Mouse (Mus musculus): ENCODE measurements around the gene Alcam.

Alcam gene

GRCm38 (mm10) chr16:52261755-52262154 lies 192.1 kb downstream of the Alcam start:
- DNase-seq (ENCODE audit: low spot score in 2 of 2): no peak

GRCm38 (mm10) chr16:52250935-52251334 lies 202.9 kb downstream of the Alcam start:
- DNase-seq (ENCODE audit: low spot score in 2 of 2): no peak

- no peak for DNase-seq (ENCODE audit: low spot score in 2 of 2)
Measured at GRCm38 (mm10) chr16:52250196-52250595, 203.7 kb downstream of the Alcam start.

DNA sequence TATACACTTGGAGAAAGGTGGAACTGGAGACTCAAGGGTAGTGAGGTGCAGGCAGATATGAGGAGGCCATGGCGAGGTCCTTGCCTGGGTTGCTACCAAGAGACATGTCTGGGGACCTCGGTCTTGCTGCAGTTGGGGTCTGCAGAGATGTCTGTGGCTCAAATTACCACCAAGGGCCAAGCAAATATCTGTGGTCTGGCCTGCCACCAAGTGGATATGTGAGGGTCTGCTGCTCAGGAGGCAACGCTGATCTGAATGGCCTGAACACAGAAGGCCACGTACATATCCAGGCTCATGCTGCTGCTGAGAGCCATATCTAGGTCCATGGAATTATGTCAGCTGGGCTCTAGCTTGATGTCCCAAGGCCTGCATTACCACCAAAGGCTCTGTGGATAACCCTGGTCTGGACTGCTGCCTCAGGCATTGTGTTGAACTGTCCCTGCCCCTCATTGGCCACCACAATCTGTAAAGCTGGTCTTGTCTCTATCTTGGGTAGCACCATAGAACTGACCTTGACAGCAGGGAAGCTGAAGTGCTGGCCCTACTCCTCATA lies 210.4 kb downstream of the Alcam start:
- DNase-seq (ENCODE audit: low spot score in 2 of 2): no peak

GRCm38 (mm10) chr16:52242144-52242543 lies 211.7 kb downstream of the Alcam start:
- DNase-seq (ENCODE audit: low spot score in 2 of 2): no peak

GRCm38 (mm10) chr16:52229930-52230329 lies 223.9 kb downstream of the Alcam start:
- DNase-seq (ENCODE audit: low spot score in 2 of 2): no peak

GRCm38 (mm10) chr16:52229446-52229845 lies 224.4 kb downstream of the Alcam start:
- no peak for DNase-seq (ENCODE audit: low spot score in 2 of 2)

DNA sequence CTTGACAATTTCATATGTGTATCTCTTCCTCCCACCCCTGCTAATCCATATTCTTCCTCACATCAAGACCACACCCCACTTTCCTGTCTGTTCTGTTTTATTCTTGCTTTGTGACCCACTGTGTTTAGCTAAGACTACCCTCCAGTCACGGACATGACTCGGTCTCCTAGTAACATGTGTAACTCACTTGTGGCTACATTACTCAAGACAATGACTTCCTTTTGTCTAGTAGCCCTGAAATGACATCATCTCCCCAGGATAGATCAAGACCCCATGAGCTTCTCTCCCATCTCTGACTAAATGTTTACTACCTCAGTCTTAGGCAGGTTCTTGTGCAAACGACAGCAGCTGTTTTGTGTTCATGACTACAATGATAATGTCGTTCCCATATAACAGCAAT lies 231.0 kb downstream of the Alcam start:
- no peak for DNase-seq (ENCODE audit: low spot score in 2 of 2)

DNA sequence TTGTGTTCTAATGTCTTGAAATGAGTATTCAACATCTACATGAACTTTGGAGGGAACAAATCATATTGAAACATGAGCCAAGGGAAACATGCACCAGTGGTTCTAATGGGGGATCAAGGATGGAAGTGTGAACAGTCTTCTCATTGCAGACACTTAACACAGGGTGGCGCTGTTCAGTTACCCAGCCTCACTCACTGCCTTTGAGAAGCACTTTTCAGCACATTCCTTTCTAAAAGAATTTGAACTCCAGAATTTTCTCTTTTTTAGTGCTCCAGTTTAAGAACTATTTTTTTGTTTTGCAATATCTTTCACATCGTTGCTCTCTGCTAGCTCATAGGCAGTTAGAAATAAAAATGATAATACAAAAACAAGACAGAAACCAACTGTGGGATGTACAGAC lies 234.8 kb downstream of the Alcam start:
- DNase-seq (ENCODE audit: low spot score in 2 of 2): no peak

- DNase-seq (ENCODE audit: low spot score in 2 of 2): no peak
Measured at GRCm38 (mm10) chr16:52210844-52211606, 242.8 kb downstream of the Alcam start.

DNA sequence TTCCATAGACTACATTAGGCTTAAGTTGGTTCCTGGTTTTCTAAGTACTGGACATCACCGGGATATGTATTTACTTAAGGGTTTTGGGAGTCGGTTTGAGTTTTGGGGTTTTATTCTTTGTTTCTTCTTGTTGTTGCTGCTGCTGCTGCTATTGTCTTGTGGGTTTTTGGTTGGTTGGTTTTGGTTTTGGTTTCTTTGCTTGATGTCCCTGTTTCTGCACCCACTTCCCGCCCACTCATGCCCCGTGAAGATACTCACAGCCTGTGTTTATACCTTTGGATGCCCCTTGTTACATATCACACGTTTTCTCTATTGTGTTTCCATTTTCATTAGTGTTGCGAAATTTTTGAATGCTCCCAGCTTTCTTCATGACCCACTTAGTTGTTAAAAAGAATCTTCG lies 253.8 kb downstream of the Alcam start:
- DNase-seq (ENCODE audit: low spot score in 2 of 2): no peak
